Comparison of ENCODE assay signal across 20 mouse cellular contexts in the genomic region with DNA sequence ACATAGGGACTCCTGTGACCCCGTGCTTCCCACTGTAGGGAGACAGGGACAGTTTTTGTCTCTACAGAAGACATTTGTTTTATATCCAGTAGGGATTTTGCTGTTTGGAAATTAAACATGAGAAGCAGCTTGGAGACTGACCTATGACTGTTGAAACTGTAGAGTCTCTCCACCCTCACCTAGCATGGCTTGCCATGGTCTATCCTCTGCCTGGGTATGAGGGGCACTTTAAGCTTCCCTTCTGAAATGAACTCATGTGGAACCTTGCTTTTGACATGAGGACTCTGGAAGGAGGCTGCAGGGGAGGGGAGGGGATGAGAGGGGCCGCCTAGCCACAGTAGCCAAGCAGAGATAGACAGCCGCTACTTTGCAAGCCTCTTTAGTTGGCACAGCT. TPM values are rescaled to one million over a fixed set of nuclear protein-coding genes. Genes with fewer than 3 reads are reported as not detected.
DNase-seq lines count a peak whose midpoint lies in the region; ATAC-seq and TF ChIP-seq lines count a peak whose summit lies in the region.
"Had no signal": no experiment of that assay in that cellular context is flagged by ENCODE, and none has a peak within 500 bp of the region (broad histone marks: within the 10 kb centered on the region; RNA-seq: fewer than 3 reads in every experiment).

No protein-coding gene starts in this region.

- H3K36me3 ChIP-seq in heart, embryonic 11.5 days (ENCODE audit: control insufficient read depth, insufficient read depth, low read length) = no peaks in the 10 kb centered on the region
- H3K36me3 ChIP-seq in kidney, embryonic 16.5 days (ENCODE audit: insufficient read depth, low read length) = no peaks in the 10 kb centered on the region
- H3K36me3 ChIP-seq in CH12.LX (replicated peaks in 1 of 2; ENCODE audit: control insufficient read depth in 1 of 2, insufficient read depth in 1 of 2, low read length in 1 of 2) = no peaks in the 10 kb centered on the region
- H3K36me3 ChIP-seq: embryonic facial prominence, embryonic 13.5 days; forebrain, embryonic 12.5 days; heart, embryonic 12.5 days; hindbrain, embryonic 10.5 days; hindbrain, embryonic 15.5 days had no signal

- H3K4me3 ChIP-seq in heart, embryonic 11.5 days (ENCODE audit: low read depth, low read length) = no peak overlapping the region
- H3K4me3 ChIP-seq in kidney, embryonic 16.5 days (ENCODE audit: low read length) = no peak overlapping the region
- H3K4me3 ChIP-seq in CH12.LX (replicated peaks in 1 of 3; ENCODE audit: low read depth in 2 of 3, low read length in 2 of 3, poor library complexity in 1 of 3) = no peak overlapping the region
- H3K4me3 ChIP-seq: embryonic facial prominence, embryonic 13.5 days; forebrain, embryonic 12.5 days; heart, adult 2 months; heart, embryonic 12.5 days; hindbrain, embryonic 10.5 days; hindbrain, embryonic 15.5 days had no signal

- no peak overlapping the region for H3K27ac ChIP-seq in heart, embryonic 11.5 days (ENCODE audit: low read depth, low read length)
- no peak overlapping the region for H3K27ac ChIP-seq in kidney, embryonic 16.5 days (ENCODE audit: low read length)
- H3K27ac ChIP-seq in CH12.LX (ENCODE audit: insufficient read depth, low read depth) = no peak overlapping the region
- H3K27ac ChIP-seq: embryonic facial prominence, embryonic 13.5 days; forebrain, embryonic 12.5 days; heart, adult 2 months; hindbrain, embryonic 10.5 days; hindbrain, embryonic 15.5 days had no signal

- ATAC-seq in heart, embryonic 11.5 days (replicated peaks; ENCODE audit: insufficient number of reproducible peaks, low FRiP score, low TSS enrichment) = no peak
- ATAC-seq in kidney, embryonic 16.5 days (ENCODE audit: low FRiP score, low TSS enrichment) = peak; percentile 75
- no peak for ATAC-seq in frontal cortex, adult (ENCODE audit: low TSS enrichment)
- ATAC-seq: activated CD4-positive, CD25-positive, alpha-beta regulatory T cell, adult 4 months; Patski had no signal

- H3K27me3 ChIP-seq in heart, embryonic 11.5 days (ENCODE audit: control insufficient read depth, insufficient read depth, low read length) = no peaks in the 10 kb centered on the region
- no peaks in the 10 kb centered on the region for H3K27me3 ChIP-seq in kidney, embryonic 16.5 days (ENCODE audit: insufficient read depth, low read length)
- H3K27me3 ChIP-seq in CH12.LX (replicated peaks) = peaks cover 2% of the 10 kb centered on the region
- H3K27me3 ChIP-seq: embryonic facial prominence, embryonic 13.5 days; forebrain, embryonic 12.5 days; hindbrain, embryonic 15.5 days had no signal

- in situ Hi-C loops in CH12.LX (cut with MboI; ENCODE audit: low pct_ligation_motif_present, low pct_unique_long_range_greater_than_20kb, low sequenced_read_pairs) = no loop called here

- no peaks in the 10 kb centered on the region for H3K4me1 ChIP-seq in heart, embryonic 11.5 days (ENCODE audit: control insufficient read depth, insufficient read depth, low read length)
- peaks cover 13% of the 10 kb centered on the region; the same call in 1 of the 2 replicates for H3K4me1 ChIP-seq in kidney, embryonic 16.5 days (ENCODE audit: insufficient read depth, low read length)
- H3K4me1 ChIP-seq in CH12.LX (ENCODE audit: control insufficient read depth in 1 of 2, insufficient read depth in 2 of 2) = peaks cover 9 to 21% of the 10 kb centered on the region in 2 experiments; a peak in 3 of 4 replicates
- H3K4me1 ChIP-seq: embryonic facial prominence, embryonic 13.5 days; forebrain, embryonic 12.5 days; heart, embryonic 12.5 days; hindbrain, embryonic 15.5 days had no signal

- no peak overlapping the region for H3K4me2 ChIP-seq in heart, embryonic 11.5 days
- no peak overlapping the region for H3K4me2 ChIP-seq in kidney, embryonic 16.5 days (replicated peaks; ENCODE audit: low read depth, low read length)
- peak overlapping the region; percentile 5 for H3K4me2 ChIP-seq in CH12.LX (ENCODE audit: insufficient read depth, low read depth, poor library complexity, severe bottlenecking)
- H3K4me2 ChIP-seq: embryonic facial prominence, embryonic 13.5 days; forebrain, embryonic 12.5 days; heart, embryonic 12.5 days; hindbrain, embryonic 15.5 days had no signal

- TF ChIP-seq POLR2A in CH12.LX (IDR thresholded peaks at IDR 0.05; ENCODE audit: low read depth, low read length) = no peak

- no peak for TF ChIP-seq CTCF in CH12.LX (conservative IDR thresholded peaks at IDR 0.05 in 1 of 2, IDR thresholded peaks at IDR 0.05 in 1 of 2; ENCODE audit: low read depth in 2 of 2, low read length in 2 of 2)

- peak; percentile 9 for DNase-seq in heart, adult 11 months
- DNase-seq in kidney, postnatal 36 days = no peak
- no peak for DNase-seq in CH12.LX (ENCODE audit: extremely low read depth)
- peak; percentile 12 for DNase-seq in retina, postnatal 1 day
- DNase-seq: adrenal gland, postnatal 25 days; cerebellum, adult 18-20 months; cerebellum, adult 9-11 months; cerebellum, postnatal 36 days; gastrocnemius, postnatal 10 days; heart, adult 2 months had no signal

- H3K9me3 ChIP-seq in heart, embryonic 11.5 days (replicated peaks; ENCODE audit: control insufficient read depth, low read length) = no peaks in the 10 kb centered on the region
- no peaks in the 10 kb centered on the region for H3K9me3 ChIP-seq in kidney, embryonic 16.5 days (ENCODE audit: low read length)
- no peaks in the 10 kb centered on the region for H3K9me3 ChIP-seq in CH12.LX (replicated peaks; ENCODE audit: low read length)
- H3K9me3 ChIP-seq: embryonic facial prominence, embryonic 13.5 days; forebrain, embryonic 12.5 days; heart, embryonic 12.5 days; hindbrain, embryonic 10.5 days; hindbrain, embryonic 15.5 days had no signal

- TF ChIP-seq RAD21 in CH12.LX (IDR thresholded peaks at IDR 0.05; ENCODE audit: low read depth, low read length) = no peak

- no peak overlapping the region for H3K9ac ChIP-seq in heart, embryonic 11.5 days (ENCODE audit: low read depth, low read length)
- no peak overlapping the region for H3K9ac ChIP-seq in kidney, embryonic 16.5 days (replicated peaks; ENCODE audit: low read length)
- H3K9ac ChIP-seq in CH12.LX (ENCODE audit: insufficient read depth, low read depth) = no peak overlapping the region
- H3K9ac ChIP-seq: embryonic facial prominence, embryonic 13.5 days; forebrain, embryonic 12.5 days; heart, embryonic 12.5 days; hindbrain, embryonic 15.5 days had no signal

- WGBS in heart, embryonic 11.5 days (ENCODE audit: insufficient replicate concordance) = 56% methylated on average over 3 of the region's 3 CpGs
- 38% methylated on average over 3 of the region's 3 CpGs for WGBS in kidney, embryonic 16.5 days

- TF ChIP-seq EP300 in CH12.LX (IDR thresholded peaks at IDR 0.05; ENCODE audit: low read length) = no peak

- dilution Hi-C loops in CH12.LX (cut with MboI; ENCODE audit: extremely low pct_ligation_motif_present, extremely low pct_unique_long_range_greater_than_20kb, low sequenced_read_pairs) = no loop called here

- no peaks in the 10 kb centered on the region for H3K79me2 ChIP-seq in CH12.LX (replicated peaks; ENCODE audit: control insufficient read depth, extremely low read depth, insufficient read depth, poor library complexity, severe bottlenecking)

TF ChIP-seq in CH12.LX, 34 proteins besides CTCF, POLR2A, EP300 and RAD21:
- TF ChIP-seq BHLHE40 (IDR thresholded peaks at IDR 0.05; ENCODE audit: low read depth, low read length) = no peak
- no peak for TF ChIP-seq NRF1 (IDR thresholded peaks at IDR 0.05; ENCODE audit: low read depth, low read length)
- TF ChIP-seq ZKSCAN1 (IDR thresholded peaks at IDR 0.05; ENCODE audit: borderline replicate concordance, low read depth, low read length) = no peak
- TF ChIP-seq TBP (conservative IDR thresholded peaks at IDR 0.05; ENCODE audit: low read depth, low read length) = no peak
- no peak for TF ChIP-seq POLR2AphosphoS2 (IDR thresholded peaks at IDR 0.05; ENCODE audit: low read depth, low read length)
- TF ChIP-seq NELFE (IDR thresholded peaks at IDR 0.05; ENCODE audit: low read depth, low read length) = no peak
- TF ChIP-seq USF2 (conservative IDR thresholded peaks at IDR 0.05; ENCODE audit: low read depth, low read length) = no peak
- no peak for TF ChIP-seq SIN3A (IDR thresholded peaks at IDR 0.05; ENCODE audit: low read length)
- no peak for TF ChIP-seq CHD2 (IDR thresholded peaks at IDR 0.05; ENCODE audit: low read length)
- TF ChIP-seq MYC (IDR thresholded peaks at IDR 0.05; ENCODE audit: low read depth, low read length) = no peak

RNA-seq across cellular contexts. Expression of a gene that starts 33.5 kb away (rescaled TPM):
- 34.7 and 36.7 TPM in 2 replicates for polyA plus RNA-seq in heart, embryonic 11.5 days (2014; fragmentation: Nextera tagmentation; extraction: Ambion mirVana)
- polyA plus RNA-seq in kidney, embryonic 16.5 days (2015; fragmentation: Nextera tagmentation; extraction: Ambion mirVana) = 35.1 and 35.5 TPM in 2 replicates
- 44.8 and 55.5 TPM in 2 replicates for total RNA-seq in CH12.LX (2012; rRNA removed)
- 118 and 135 TPM in 2 replicates for total RNA-seq in CH12.LX (2014; rRNA removed)
- polyA plus RNA-seq in CH12.LX (2012; ENCODE audit: insufficient read length, low read depth) = 87.4 and 90.6 TPM in 2 replicates

Comparison
In these comparisons a context has a peak if more than half of its experiments do, and no peak if none do; other contexts are left out.
1. DNase-seq: peak in heart, adult 11 months (single experiment) and retina, postnatal 1 day (single experiment); none in kidney, postnatal 36 days (0 of 2) and CH12.LX (single experiment).